Mouse (Mus musculus): ENCODE results near the gene Slc6a11. TPM values are rescaled to one million over a fixed set of nuclear protein-coding genes. Genes with fewer than 3 reads are reported as not detected.
A peak's percentile ranks its signal among the peaks of the same experiment; 100 is the strongest.

Gene Slc6a11
- total RNA-seq, 1 experiment: 0.13 TPM

DNA sequence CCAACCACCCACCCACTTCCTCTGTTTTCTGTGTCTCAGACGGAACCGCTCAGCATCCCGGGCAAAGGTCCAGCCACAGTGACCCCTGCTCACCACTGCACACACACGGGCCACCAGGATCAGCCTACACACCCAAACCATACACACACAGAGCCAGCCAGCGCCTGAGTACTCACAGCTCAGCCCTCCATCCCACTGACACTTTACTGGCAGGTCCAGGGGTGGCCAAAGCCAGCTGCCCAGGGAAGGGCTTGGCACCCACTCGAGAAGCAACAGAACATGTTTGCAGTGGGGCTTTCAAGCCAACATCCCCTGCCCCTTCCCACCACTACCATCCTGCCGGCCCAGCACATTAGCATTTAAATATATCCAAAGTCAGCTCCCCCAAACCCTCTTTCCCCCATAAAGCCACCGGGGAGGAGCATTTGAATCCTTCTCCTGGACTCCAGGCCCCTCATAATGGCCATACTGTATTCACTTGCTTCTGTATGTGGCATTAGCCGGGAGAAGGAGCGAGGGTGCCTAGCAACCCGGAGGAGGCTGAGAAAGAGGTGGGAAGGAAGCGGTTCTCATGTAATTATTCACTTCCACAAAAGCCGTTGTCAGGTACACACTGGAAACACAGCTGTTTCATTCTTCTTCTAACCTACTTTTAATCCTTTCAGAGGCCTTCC, 85.8 kb downstream of the Slc6a11 start:
- H3K9me3 ChIP-seq (ENCODE audit: control insufficient read depth, insufficient read depth, low read depth, low read length): no peaks in the 10 kb centered on the region
- H3K9ac ChIP-seq (ENCODE audit: insufficient read depth, low read depth, low read length, poor library complexity, severe bottlenecking): no peak overlapping the region
- no peak overlapping the region for H3K4me3 ChIP-seq (ENCODE audit: insufficient read depth in 1 of 2, low read depth in 1 of 2, low read length in 2 of 2, poor library complexity in 1 of 2, severe bottlenecking in 1 of 2)
- no peak overlapping the region for H3K27ac ChIP-seq (ENCODE audit: insufficient read depth, low read depth, low read length, poor library complexity, severe bottlenecking)
- no peaks in the 10 kb centered on the region for H3K4me1 ChIP-seq (ENCODE audit: control insufficient read depth in 2 of 2, insufficient read depth in 2 of 2, low read length in 2 of 2, poor library complexity in 1 of 2)
- TF ChIP-seq ZNF384 (IDR thresholded peaks at IDR 0.05; ENCODE audit: low read depth, low read length) (no peak), CHD2 (IDR thresholded peaks at IDR 0.05; ENCODE audit: low read depth, low read length) (no peak), MAFK (IDR thresholded peaks at IDR 0.05; ENCODE audit: insufficient read depth, low read depth, low read length) (no peak), ZC3H11A (IDR thresholded peaks at IDR 0.05; ENCODE audit: borderline replicate concordance, low read depth, low read length) (no peak), HCFC1 (IDR thresholded peaks at IDR 0.05; ENCODE audit: borderline replicate concordance, insufficient read depth, low read length) (no peak)
- in situ Hi-C loops (cut with MboI; ENCODE audit: low sequenced_read_pairs in 2 of 2, unreplicated experiment in 2 of 2): no loop called here
- DNase-seq (ENCODE audit: low read depth, low spot score): no peak
- H3K36me3 ChIP-seq (ENCODE audit: control insufficient read depth, insufficient read depth, low read length, poor library complexity, severe bottlenecking): no peaks in the 10 kb centered on the region

DNA sequence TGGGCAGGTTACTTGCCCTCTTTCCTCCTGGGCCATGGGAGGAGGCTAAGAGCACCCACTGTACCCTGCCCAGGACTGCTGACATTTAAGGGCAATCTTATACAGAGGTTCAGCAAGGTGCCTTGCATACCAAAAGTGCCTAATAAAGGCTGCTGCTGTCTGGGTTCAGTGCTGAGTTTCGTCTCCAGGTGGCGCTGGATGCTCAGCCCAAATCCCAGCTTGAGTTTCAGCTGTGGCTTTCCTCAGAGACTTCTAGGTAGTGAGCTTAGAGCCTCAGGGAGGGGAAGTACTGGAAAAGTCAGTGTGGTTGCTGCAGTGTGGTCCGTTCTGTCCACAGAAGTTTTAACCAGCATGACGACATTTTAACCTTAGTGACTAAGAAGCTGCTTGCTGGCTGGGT, 93.4 kb downstream of the Slc6a11 start:
- in situ Hi-C loops (cut with MboI; ENCODE audit: low sequenced_read_pairs in 2 of 2, unreplicated experiment in 2 of 2): no loop called here
- Histone ChIP-seq H3K27ac (ENCODE audit: insufficient read depth, low read depth, low read length, poor library complexity, severe bottlenecking) (no peak overlapping the region), H3K4me3 (ENCODE audit: insufficient read depth in 1 of 2, low read depth in 1 of 2, low read length in 2 of 2, poor library complexity in 1 of 2, severe bottlenecking in 1 of 2) (no peak overlapping the region), H3K4me1 (ENCODE audit: control insufficient read depth in 2 of 2, insufficient read depth in 2 of 2, low read length in 2 of 2, poor library complexity in 1 of 2) (no peaks in the 10 kb centered on the region), H3K9ac (ENCODE audit: insufficient read depth, low read depth, low read length, poor library complexity, severe bottlenecking) (no peak overlapping the region), H3K36me3 (ENCODE audit: control insufficient read depth, insufficient read depth, low read length, poor library complexity, severe bottlenecking) (no peaks in the 10 kb centered on the region), H3K9me3 (ENCODE audit: control insufficient read depth, insufficient read depth, low read depth, low read length) (no peaks in the 10 kb centered on the region)
- DNase-seq (ENCODE audit: low read depth, low spot score): peak; percentile 27
- no peak for TF ChIP-seq ZC3H11A (IDR thresholded peaks at IDR 0.05; ENCODE audit: borderline replicate concordance, low read depth, low read length)
- TF ChIP-seq ZNF384 (IDR thresholded peaks at IDR 0.05; ENCODE audit: low read depth, low read length): no peak
- TF ChIP-seq HCFC1 (IDR thresholded peaks at IDR 0.05; ENCODE audit: borderline replicate concordance, insufficient read depth, low read length): no peak
- TF ChIP-seq CHD2 (IDR thresholded peaks at IDR 0.05; ENCODE audit: low read depth, low read length): no peak
- TF ChIP-seq MAFK (IDR thresholded peaks at IDR 0.05; ENCODE audit: insufficient read depth, low read depth, low read length): no peak

DNA sequence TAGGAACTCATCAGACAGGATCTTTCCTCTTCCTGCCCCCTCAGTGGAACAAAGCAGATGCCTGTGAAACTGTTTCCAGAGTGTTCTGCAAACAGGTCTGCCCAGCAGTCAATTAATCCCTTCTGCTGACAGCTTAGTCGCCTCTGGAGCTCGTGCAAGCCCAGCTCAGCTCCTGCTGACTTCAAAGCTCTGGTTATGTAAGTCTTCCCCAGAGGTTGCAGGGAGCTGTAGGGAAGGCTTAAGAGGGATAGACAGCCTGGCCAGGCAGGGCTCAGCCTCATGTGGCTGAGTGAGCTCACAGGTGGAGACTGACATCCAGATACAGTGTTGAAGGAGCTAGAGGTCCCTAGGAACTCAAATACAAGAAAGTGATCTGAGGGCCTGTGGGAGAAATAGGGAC, 96.3 kb downstream of the Slc6a11 start:
- Histone ChIP-seq H3K9ac (ENCODE audit: insufficient read depth, low read depth, low read length, poor library complexity, severe bottlenecking) (no peak overlapping the region), H3K36me3 (ENCODE audit: control insufficient read depth, insufficient read depth, low read length, poor library complexity, severe bottlenecking) (no peaks in the 10 kb centered on the region), H3K4me1 (ENCODE audit: control insufficient read depth in 2 of 2, insufficient read depth in 2 of 2, low read length in 2 of 2, poor library complexity in 1 of 2) (no peaks in the 10 kb centered on the region), H3K4me3 (ENCODE audit: insufficient read depth in 1 of 2, low read depth in 1 of 2, low read length in 2 of 2, poor library complexity in 1 of 2, severe bottlenecking in 1 of 2) (no peak overlapping the region), H3K27ac (ENCODE audit: insufficient read depth, low read depth, low read length, poor library complexity, severe bottlenecking) (no peak overlapping the region), H3K9me3 (ENCODE audit: control insufficient read depth, insufficient read depth, low read depth, low read length) (no peaks in the 10 kb centered on the region)
- in situ Hi-C loops (cut with MboI; ENCODE audit: low sequenced_read_pairs in 2 of 2, unreplicated experiment in 2 of 2): no loop called here
- no peak for DNase-seq (ENCODE audit: low read depth, low spot score)
- TF ChIP-seq HCFC1 (IDR thresholded peaks at IDR 0.05; ENCODE audit: borderline replicate concordance, insufficient read depth, low read length): no peak
- TF ChIP-seq ZC3H11A (IDR thresholded peaks at IDR 0.05; ENCODE audit: borderline replicate concordance, low read depth, low read length): no peak
- no peak for TF ChIP-seq ZNF384 (IDR thresholded peaks at IDR 0.05; ENCODE audit: low read depth, low read length)
- no peak for TF ChIP-seq MAFK (IDR thresholded peaks at IDR 0.05; ENCODE audit: insufficient read depth, low read depth, low read length)
- no peak for TF ChIP-seq CHD2 (IDR thresholded peaks at IDR 0.05; ENCODE audit: low read depth, low read length)

DNA sequence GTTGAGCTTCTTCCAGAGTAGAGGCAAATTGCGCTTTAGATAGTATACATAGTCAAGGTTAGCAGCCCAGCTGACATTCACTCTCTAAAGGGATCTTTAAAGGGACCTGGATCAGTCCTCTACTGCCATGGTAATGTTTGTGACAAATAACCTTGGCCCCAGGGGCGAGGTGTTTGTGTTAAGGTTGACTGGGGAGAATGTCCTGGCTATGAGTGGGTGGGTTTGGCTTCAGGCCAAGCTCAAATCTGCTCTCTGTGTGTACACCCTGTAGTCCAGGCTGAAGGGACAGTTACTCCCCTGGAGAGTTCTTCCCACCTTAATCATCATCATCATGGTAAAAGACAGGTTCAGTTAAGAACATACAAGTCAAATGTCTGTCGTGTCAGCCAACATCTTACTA, 97.2 kb downstream of the Slc6a11 start:
- no peaks in the 10 kb centered on the region for H3K9me3 ChIP-seq (ENCODE audit: control insufficient read depth, insufficient read depth, low read depth, low read length)
- H3K27ac ChIP-seq (ENCODE audit: insufficient read depth, low read depth, low read length, poor library complexity, severe bottlenecking): no peak overlapping the region
- DNase-seq (ENCODE audit: low read depth, low spot score): no peak
- no peaks in the 10 kb centered on the region for H3K36me3 ChIP-seq (ENCODE audit: control insufficient read depth, insufficient read depth, low read length, poor library complexity, severe bottlenecking)
- TF ChIP-seq HCFC1 (IDR thresholded peaks at IDR 0.05; ENCODE audit: borderline replicate concordance, insufficient read depth, low read length): no peak
- no peak for TF ChIP-seq CHD2 (IDR thresholded peaks at IDR 0.05; ENCODE audit: low read depth, low read length)
- no peak for TF ChIP-seq ZC3H11A (IDR thresholded peaks at IDR 0.05; ENCODE audit: borderline replicate concordance, low read depth, low read length)
- TF ChIP-seq MAFK (IDR thresholded peaks at IDR 0.05; ENCODE audit: insufficient read depth, low read depth, low read length): no peak
- TF ChIP-seq ZNF384 (IDR thresholded peaks at IDR 0.05; ENCODE audit: low read depth, low read length): no peak
- H3K4me1 ChIP-seq (ENCODE audit: control insufficient read depth in 2 of 2, insufficient read depth in 2 of 2, low read length in 2 of 2, poor library complexity in 1 of 2): no peaks in the 10 kb centered on the region
- no peak overlapping the region for H3K4me3 ChIP-seq (ENCODE audit: insufficient read depth in 1 of 2, low read depth in 1 of 2, low read length in 2 of 2, poor library complexity in 1 of 2, severe bottlenecking in 1 of 2)
- in situ Hi-C loops (cut with MboI; ENCODE audit: low sequenced_read_pairs in 2 of 2, unreplicated experiment in 2 of 2): no loop called here
- H3K9ac ChIP-seq (ENCODE audit: insufficient read depth, low read depth, low read length, poor library complexity, severe bottlenecking): no peak overlapping the region

Data from ES-E14 (cell line).